Mouse (Mus musculus) liver (tissue): Measurements from ENCODE around the gene Ldha.

ENCODE experiments used
- DNase-seq: peaks from one replicate; pipeline ENCODE4 v3.0.0-alpha.2; 2020; ENCODE audit warnings: mixed read lengths

Ldha gene

GRCm38 (mm10) chr7:46838104-46838671 is 3.1 kb upstream of the Ldha start:
- peak; percentile 54 for DNase-seq

GRCm38 (mm10) chr7:46838891-46839302 is 2.4 kb upstream of the Ldha start:
- DNase-seq: peak; percentile 30

- DNase-seq: peak; percentile 24
These were observed 1.8 kb upstream of the Ldha start for GRCm38 (mm10) chr7:46839446-46839845.

GRCm38 (mm10) chr7:46839861-46840260 is 1.4 kb upstream of the Ldha start:
- DNase-seq: no peak

GRCm38 (mm10) chr7:46840326-46840725 is 949 bp upstream of the Ldha start:
- no peak for DNase-seq

GRCm38 (mm10) chr7:46842278-46842677 is 1.0 kb downstream of the Ldha start:
- DNase-seq: no peak

- DNase-seq: no peak
These were observed 2.3 kb downstream of the Ldha start for GRCm38 (mm10) chr7:46843576-46843975.

- peak; percentile 91 for DNase-seq
These were observed 4.1 kb downstream of the Ldha start for GRCm38 (mm10) chr7:46845211-46845977.

GRCm38 (mm10) chr7:46845978-46846485 is 4.8 kb downstream of the Ldha start:
- DNase-seq: no peak

GRCm38 (mm10) chr7:46846486-46847244 is 5.4 kb downstream of the Ldha start:
- peak; percentile 81 for DNase-seq

- no peak for DNase-seq
These were observed 8.0 kb downstream of the Ldha start for GRCm38 (mm10) chr7:46849287-46849686.

GRCm38 (mm10) chr7:46851026-46851425 is 9.8 kb downstream of the Ldha start:
- no peak for DNase-seq

- DNase-seq: no peak
These were observed 11.4 kb downstream of the Ldha start for GRCm38 (mm10) chr7:46852666-46853065.

GRCm38 (mm10) chr7:46853365-46853764 is 12.1 kb downstream of the Ldha start:
- DNase-seq: no peak

GRCm38 (mm10) chr7:46855866-46856560 is 14.7 kb downstream of the Ldha start:
- no peak for DNase-seq

GRCm38 (mm10) chr7:46857436-46857835 is 16.2 kb downstream of the Ldha start:
- no peak for DNase-seq

- no peak for DNase-seq
These were observed 17.8 kb downstream of the Ldha start for GRCm38 (mm10) chr7:46859031-46859430.

- no peak for DNase-seq
These were observed 19.7 kb downstream of the Ldha start, which contains the start of gene Ldhc for GRCm38 (mm10) chr7:46860996-46861395. Gene Ldhc (plus strand): TSS chr7:46861203.

- DNase-seq: no peak
These were observed 30.7 kb downstream of the Ldha start for GRCm38 (mm10) chr7:46871988-46872387.

- DNase-seq: no peak
These were observed 35.6 kb downstream of the Ldha start for GRCm38 (mm10) chr7:46876841-46877240.

GRCm38 (mm10) chr7:46877255-46877654 is 36.0 kb downstream of the Ldha start:
- no peak for DNase-seq

GRCm38 (mm10) chr7:46879851-46880250 is 38.6 kb downstream of the Ldha start:
- no peak for DNase-seq

- DNase-seq: no peak
These were observed 39.7 kb downstream of the Ldha start for GRCm38 (mm10) chr7:46880992-46881391.
